Mouse (Mus musculus) left cerebral cortex, adult 2 months (tissue): Measurements from ENCODE around the gene Dlx1. TPM values are rescaled to one million over a fixed set of nuclear protein-coding genes. Genes with fewer than 3 reads are reported as not detected.

ENCODE experiments used
- DNase-seq, 2 experiments: peaks; one replicate each; pipeline ENCODE4 v3.0.0; 2021 to 2022; ENCODE audit warnings: low spot score in 2 of 2, mixed read lengths in 1 of 2; ENCODE audit errors: extremely low spot score in 1 of 2
- H3K27ac ChIP-seq: fragments of 200-600 bp; 2 replicates; pipeline ENCODE4 v1.8.1; 2022
- H3K4me3 ChIP-seq: fragments of 200-600 bp; 2 replicates; pipeline ENCODE4 v1.8.1; 2022
- CTCF ChIP-seq: fragments of 200-600 bp; IDR thresholded peaks from 2 replicates; pipeline ENCODE4 v1.8.1; 2022; ENCODE audit warnings: antibody characterized with exemption, mild to moderate bottlenecking, moderate library complexity
- intact Hi-C: fragments of 180-260 bp; cut with DNase I; formaldehyde crosslinking; loops from one replicate; pipeline ENCODE4 v1.15.1; 2025
- total RNA-seq, 2 experiments: library from RNA; stranded (reverse); gene quantifications; 2 replicates each; pipeline ENCODE4 v1.2.3; 2021

The Dlx1 gene
- total RNA-seq, 2 experiments from 2014 or later = 21.1 to 25.3 TPM

DNA sequence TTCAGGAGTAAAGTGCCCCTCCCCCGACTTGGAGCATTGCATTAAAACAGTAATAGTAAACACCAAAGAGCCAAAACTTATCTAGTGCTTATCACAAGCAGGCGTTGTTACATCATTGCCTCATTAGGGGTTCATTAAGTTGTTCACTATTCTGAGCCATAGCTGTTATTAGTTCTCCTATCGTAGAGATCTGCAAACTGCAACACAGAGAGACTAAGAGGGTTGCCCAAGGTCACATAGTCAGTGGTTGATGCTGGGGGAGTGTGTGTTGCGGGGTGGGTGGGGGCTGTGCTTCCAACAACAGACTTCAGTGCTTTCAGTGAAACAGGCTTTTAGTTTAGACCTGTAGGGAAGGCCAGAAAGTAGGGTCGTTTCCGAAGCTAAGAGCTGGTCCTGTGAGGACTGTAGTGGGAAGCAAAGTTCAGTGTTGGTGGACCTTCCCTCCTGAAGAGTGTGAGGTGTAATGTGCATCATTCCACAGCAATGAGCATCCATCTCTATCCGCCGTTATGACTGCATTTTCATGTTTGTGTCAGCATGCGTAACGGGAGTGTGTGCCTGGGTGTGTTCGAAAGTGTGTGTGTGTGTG, 14.4 kb downstream of the Dlx1 start:
- Histone ChIP-seq H3K4me3 (no peak overlapping the region), H3K27ac (no peak overlapping the region)
- TF ChIP-seq CTCF = no peak
- intact Hi-C loops = loop anchor here (5.0 to 10.0 kb wide), 3 partner anchors 980 to 1098 kb away; partner anchors contain the start of gene Sp5
- no peak for DNase-seq

DNA sequence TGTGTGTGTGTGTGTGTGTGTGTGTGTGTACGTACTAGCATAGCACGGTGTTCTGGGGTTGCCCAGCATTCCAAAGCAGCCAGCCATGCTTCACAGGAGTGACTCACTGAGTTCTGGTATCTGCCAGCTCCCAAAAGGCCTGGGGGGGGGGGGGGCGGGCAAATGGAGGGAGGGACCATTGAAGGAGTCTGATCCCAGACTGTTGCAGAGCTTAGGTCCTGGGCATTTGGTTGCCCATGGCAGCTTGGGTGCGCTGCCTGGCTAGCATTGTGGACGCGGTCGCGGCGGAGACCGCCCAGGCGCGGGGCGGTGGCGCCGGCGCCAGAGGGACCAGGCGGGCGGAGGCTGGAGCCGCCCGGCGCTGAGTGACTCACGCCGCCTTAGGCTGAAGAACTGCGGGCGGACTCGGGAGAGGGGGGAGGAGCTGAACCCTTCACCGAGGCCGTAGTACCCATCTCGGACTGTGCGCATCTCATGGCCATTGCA, 14.9 kb downstream of the Dlx1 start:
- TF ChIP-seq CTCF = no peak
- no peak for DNase-seq
- H3K4me3 ChIP-seq = peak overlapping the region; percentile 19
- no peak overlapping the region for H3K27ac ChIP-seq
- intact Hi-C loops = loop anchor here (5.0 to 10.0 kb wide), 3 partner anchors 981 to 1098 kb away; partner anchors contain the start of gene Sp5

DNA sequence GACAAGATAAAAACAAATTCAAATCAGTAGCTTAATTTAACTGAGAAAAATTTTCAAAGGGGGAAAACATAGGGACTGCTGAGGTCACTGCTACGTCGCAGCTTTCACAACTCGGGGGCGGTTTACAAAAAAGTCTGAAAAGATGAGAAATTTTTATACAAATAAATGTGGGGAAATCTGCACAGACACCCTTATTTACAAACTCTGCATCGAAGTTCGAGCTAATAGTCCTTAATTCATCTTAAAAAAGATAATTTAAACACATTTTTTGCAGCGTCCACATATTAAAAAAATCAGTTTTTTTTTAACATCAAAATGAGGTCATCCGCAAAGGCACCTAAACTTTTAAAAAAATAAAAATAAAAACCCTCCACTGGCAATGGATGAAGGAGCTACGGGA, 15.6 kb downstream of the Dlx1 start:
- DNase-seq = no peak
- Histone ChIP-seq H3K4me3 (peak overlapping the region; percentile 19), H3K27ac (no peak overlapping the region)
- no peak for TF ChIP-seq CTCF
- intact Hi-C loops = loop anchor here (5.0 to 10.0 kb wide), 3 partner anchors 981 to 1099 kb away; partner anchors contain the start of gene Sp5

DNA sequence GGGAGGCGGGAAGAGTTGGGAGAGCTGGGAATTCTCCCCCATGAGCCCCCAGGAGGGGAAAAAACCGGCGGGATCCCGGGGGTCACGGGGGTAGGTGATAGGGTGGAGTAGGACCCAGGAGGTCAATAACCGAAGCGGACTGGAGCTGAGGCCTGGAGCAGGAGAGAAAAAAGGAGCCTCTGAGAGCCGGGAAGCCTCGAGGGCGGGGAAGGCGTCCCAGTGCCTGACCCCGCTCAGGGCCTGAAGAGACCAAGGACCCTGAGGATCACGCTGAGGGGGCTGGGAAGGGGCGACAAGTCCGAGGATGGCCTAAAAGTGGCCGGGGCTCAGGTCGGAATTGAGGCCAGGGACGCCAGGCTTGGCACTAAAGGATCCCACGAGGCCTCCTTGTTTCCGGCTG, 16.0 kb downstream of the Dlx1 start:
- H3K4me3 ChIP-seq = peak overlapping the region; percentile 19; the same call in 1 of the 2 replicates
- no peak for TF ChIP-seq CTCF
- intact Hi-C loops = loop anchor here (5.0 to 10.0 kb wide), 3 partner anchors 982 to 1099 kb away; partner anchors contain the start of gene Sp5
- no peak overlapping the region for H3K27ac ChIP-seq
- DNase-seq = no peak

DNA sequence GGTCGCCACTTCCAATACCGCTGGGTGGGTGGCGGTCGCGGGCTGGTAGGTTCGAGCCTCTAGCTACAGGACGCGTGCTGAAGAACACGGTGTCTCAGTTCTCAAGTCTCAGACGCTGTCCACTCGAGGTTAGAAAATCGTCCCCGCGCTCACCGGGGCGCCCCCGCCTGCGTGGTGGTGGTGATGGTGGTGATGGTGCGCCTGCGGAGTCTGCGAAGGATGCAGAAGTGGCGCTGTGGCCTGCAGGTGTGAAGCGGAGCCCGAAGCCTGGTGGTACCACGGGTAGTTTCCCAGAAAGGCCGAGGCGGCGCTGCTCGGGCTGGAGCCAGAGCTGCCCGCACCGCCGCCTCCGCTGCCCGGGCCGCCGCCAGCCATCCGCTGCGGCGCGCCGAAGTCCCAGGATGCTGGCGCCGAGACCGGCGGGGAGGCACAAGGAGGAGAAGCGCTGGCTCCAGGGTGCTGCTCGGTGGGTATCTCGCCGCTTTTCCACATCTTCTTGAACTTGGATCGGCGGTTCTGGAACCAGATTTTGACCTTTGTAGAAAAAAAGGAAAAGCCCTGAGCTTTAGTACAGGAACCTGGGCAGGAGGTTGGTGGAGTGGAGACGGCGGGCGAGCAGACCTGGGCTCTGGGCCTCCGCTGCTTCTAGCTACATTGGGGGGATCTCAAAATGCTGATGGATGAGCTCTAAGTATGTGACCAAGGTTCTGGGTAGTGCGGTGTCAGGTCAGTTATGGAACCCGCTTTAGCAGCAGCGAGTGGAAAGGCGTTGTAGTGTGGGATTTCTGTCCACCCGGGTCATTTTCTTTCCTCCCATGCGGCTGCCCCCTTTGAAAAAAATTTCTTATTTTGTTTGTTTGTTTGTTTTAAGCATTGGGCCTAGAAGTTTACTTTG, 16.7 kb downstream of the Dlx1 start:
- Histone ChIP-seq H3K27ac (no peak overlapping the region), H3K4me3 (peak overlapping the region; percentile 17; the same call in 1 of the 2 replicates)
- intact Hi-C loops = loop anchor here (5.0 to 10.0 kb wide), 3 partner anchors 982 to 1100 kb away; partner anchors contain the start of gene Sp5
- DNase-seq = no peak
- TF ChIP-seq CTCF = no peak

DNA sequence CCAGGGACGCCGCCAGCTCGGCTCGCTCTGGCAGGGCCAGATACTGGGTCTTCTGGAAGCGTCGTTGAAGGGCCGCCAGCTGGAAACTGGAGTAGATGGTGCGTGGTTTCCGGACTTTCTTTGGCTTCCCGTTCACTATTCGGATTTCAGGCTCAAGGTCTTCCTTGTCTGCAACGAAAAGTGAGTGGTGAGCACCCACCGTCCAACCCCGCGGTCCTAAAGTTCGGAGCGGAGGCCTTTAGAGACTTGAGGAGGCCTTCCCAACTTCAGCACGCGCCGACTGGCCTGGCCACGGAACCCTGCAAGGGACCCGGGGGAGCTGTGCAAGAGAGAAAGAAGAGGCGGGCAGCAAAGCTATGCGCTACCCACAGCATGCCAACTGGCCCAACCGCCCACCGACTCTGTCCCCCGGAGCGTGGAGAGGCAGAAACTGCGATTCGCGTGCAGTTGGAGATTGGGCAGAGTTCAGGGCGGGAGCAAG, 17.5 kb downstream of the Dlx1 start:
- no peak overlapping the region for H3K27ac ChIP-seq
- DNase-seq = no peak
- peak overlapping the region; percentile 35 for H3K4me3 ChIP-seq
- intact Hi-C loops = loop anchor here (10.0 kb wide), 2 partner anchors 1071 to 1101 kb away; partner anchors contain the start of gene Sp5
- TF ChIP-seq CTCF = no peak

DNA sequence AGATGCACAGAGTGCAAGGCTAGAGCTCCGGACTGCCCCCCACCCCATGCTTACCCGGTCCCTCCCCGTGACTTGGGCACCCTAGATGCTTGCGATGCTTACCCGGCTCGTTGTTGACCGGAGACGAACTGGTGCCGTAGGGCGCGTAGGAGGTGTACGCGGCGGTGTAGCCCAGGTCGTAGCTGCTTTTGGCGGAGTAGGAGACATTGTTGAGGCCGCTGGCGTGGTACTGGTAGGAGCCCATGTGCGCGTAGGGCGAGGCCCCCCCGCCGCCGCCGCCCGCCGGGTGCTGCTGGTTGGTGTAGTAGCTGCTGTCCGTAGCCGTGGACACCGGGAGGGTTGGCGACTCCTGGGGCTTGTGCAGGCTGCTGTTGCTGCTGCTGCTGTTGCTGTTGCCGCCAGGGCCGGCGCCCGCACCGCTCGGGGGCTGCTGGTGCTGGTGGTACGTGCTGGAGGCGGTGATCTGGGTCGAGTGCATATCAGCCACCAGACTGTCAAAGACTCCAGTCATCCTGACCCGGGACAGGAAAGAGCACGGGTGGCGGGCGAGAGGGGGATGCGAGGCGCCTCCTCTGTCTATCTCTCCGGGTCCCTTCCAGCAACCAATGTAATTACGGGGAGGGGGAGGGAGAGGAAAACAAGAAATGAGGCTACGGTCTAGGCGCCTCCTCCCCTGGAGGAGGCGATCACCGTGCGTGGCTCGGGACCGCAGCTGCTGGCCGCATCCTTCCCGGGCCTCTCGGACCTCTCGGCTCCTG, 18.1 kb downstream of the Dlx1 start:
- DNase-seq = no peak
- intact Hi-C loops = loop anchor here (10.0 kb wide), 2 partner anchors 1071 to 1101 kb away; partner anchors contain the start of gene Sp5
- Histone ChIP-seq H3K4me3 (peak overlapping the region; percentile 35), H3K27ac (peak overlapping the region; percentile 30; the same call in 1 of the 2 replicates)
- no peak for TF ChIP-seq CTCF

DNA sequence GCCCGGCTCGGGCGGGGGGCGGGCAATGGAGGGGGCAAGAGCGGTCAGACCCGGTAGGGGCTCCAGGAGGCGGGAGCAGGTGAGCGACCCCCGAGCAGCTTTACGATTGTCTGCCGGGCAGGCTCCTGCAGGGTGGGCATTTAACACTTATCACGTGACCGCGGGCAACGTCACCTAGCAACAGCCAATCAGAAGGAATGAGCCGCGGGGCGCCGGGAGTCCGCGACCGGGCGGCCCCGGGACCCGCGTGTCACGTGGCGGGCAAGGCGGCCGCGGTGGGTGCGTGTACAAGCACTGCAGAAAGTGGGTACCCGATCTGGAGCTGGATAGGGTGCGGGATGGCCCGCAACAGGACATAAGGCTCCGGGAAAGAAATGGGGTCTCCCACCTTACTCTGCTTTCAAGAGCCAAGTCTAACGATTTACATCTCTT, 18.7 kb downstream of the Dlx1 start, which contains the start of gene Dlx2:
TSS of gene Dlx2 (minus strand) at position 115 of the 432 bp plus-strand sequence.
- H3K27ac ChIP-seq = peak within 1 kb of the TSS; percentile 30; the same call in 1 of the 2 replicates

DNA sequence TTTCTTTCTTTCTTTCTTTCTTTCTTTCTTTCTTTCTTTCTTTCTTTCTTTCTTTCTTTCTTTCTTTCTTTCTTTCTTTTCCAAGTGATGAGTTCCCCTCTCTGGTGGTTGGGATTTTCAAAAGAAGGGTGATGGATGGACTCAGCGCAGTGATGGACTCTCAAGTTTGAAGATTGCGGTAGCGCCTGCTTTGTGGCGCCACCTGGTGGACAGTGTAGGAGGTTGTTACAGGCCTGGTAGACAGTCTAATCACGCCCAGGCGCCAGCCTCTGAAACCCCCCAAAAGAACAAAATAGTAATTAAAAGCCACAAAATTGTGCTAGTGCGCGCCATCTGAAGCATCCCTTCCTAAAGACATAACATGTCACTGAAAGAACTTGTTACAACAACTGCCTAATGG, 19.9 kb downstream of the Dlx1 start:
- TF ChIP-seq CTCF = peak; percentile 67
- Histone ChIP-seq H3K27ac (no peak overlapping the region), H3K4me3 (no peak overlapping the region)
- no peak for DNase-seq
- intact Hi-C loops = loop anchor here (2.0 to 10.0 kb wide), 3 partner anchors 95 to 1103 kb away; partner anchors contain the start of genes Metap1d and Sp5

More for the DNA sequence above, 18.7 kb downstream of the Dlx1 start, which contains the start of gene Dlx2:
- intact Hi-C loops = loop anchor here (10.0 kb wide), 2 partner anchors 1072 to 1102 kb away; partner anchors contain the start of gene Sp5
- peak within 1 kb of the TSS; percentile 35 for H3K4me3 ChIP-seq
- DNase-seq = no peak
- no peak for TF ChIP-seq CTCF

DNA sequence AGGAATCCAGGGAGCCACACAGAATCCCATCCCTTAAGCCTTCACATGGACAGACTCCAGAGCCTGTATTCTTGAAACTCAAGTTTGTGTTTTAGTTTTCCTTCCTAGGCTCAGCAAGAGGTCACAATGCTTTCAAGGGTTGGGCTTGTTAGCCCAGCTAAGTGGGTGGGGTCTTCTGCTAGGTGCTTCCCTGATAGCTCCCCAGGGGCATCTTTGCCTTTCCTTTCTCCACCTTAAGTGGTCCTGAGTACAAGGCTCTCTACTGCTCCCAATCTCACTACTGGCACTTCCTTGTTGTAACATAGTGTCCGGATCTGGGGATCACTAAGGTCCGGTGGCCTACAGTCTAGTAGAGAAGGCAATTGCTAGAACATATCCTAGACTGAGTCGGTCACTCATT, 22.4 kb downstream of the Dlx1 start:
- intact Hi-C loops = loop anchor here (10.0 kb wide), 1 partner anchor 396 kb away; no protein-coding TSS in a partner anchor

DNA sequence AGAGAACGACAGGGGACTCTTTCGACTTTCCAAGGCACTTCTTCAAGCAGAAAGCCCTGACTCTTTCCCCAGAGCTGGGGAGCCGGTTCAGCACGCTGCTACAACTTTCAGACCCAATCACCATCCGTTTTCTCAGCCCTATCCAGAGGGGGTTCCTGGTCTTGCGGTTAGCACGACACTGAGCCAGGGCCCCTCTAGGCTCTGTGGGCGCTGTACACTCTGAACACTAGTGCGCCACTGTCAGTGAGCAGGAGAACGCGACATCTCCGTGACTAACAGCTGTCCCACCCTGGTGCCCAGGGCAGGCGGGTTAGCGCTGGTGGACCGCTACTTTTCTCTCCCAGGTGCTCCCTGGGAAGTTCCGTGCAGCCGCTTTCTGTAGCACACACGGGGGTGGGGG, 23.8 kb downstream of the Dlx1 start:
- DNase-seq = no peak
- H3K27ac ChIP-seq = no peak overlapping the region
- H3K4me3 ChIP-seq = no peak overlapping the region
- no peak for TF ChIP-seq CTCF
- intact Hi-C loops = loop anchor here (10.0 kb wide), 1 partner anchor 397 kb away; no protein-coding TSS in a partner anchor

More for the DNA sequence above, 22.4 kb downstream of the Dlx1 start:
- no peak for TF ChIP-seq CTCF
- Histone ChIP-seq H3K27ac (no peak overlapping the region), H3K4me3 (no peak overlapping the region)
- DNase-seq = no peak
